Mouse (Mus musculus) small intestine, adult 2 months (tissue): ENCODE results near the gene Rere. TPM values are rescaled to one million over a fixed set of nuclear protein-coding genes. Genes with fewer than 3 reads are reported as not detected.
"Not testable (repeated sequence)": the region's sequence is repeated elsewhere in the genome, so short reads cannot be mapped to it uniquely, and the experiment has no call there.

Source experiments
- H3K27ac ChIP-seq: fragments of 200-500 bp; 2 replicates; pipeline ENCODE4 v1.5.1; 2012; ENCODE audit warnings: low read depth, low read length, control low read depth, inconsistent platforms; ENCODE audit not compliant: insufficient read depth
- H3K27me3 ChIP-seq: fragments of 200-500 bp; 2 replicates; pipeline ENCODE4 v1.6.1; 2012; ENCODE audit warnings: mild to moderate bottlenecking, moderate library complexity, low read length, inconsistent platforms; ENCODE audit not compliant: control insufficient read depth, insufficient read depth
- H3K36me3 ChIP-seq: fragments of 200-500 bp; 2 replicates; pipeline ENCODE4 v1.6.1; 2012; ENCODE audit warnings: mild to moderate bottlenecking, low read length, control low read depth, inconsistent platforms; ENCODE audit not compliant: control insufficient read depth, insufficient read depth
- H3K4me1 ChIP-seq: fragments of 200-500 bp; 2 replicates; pipeline ENCODE4 v1.6.1; 2012; ENCODE audit warnings: low read length, inconsistent platforms, mixed read lengths; ENCODE audit not compliant: control insufficient read depth, insufficient read depth, insufficient read length
- H3K4me3 ChIP-seq: fragments of 200-500 bp; 2 replicates; pipeline ENCODE4 v1.5.1; 2012; ENCODE audit warnings: low read depth, mild to moderate bottlenecking, control low read depth, inconsistent platforms, low read length, moderate library complexity
- CTCF ChIP-seq: fragments of 200-500 bp; IDR thresholded peaks from 2 replicates; pipeline ENCODE4 v1.5.1; 2012; ENCODE audit warnings: low read depth, mild to moderate bottlenecking, control low read depth, inconsistent platforms, low read length, moderate library complexity, mixed read lengths; ENCODE audit not compliant: insufficient replicate concordance, insufficient read length; ENCODE audit errors: extremely low read depth
- POLR2A ChIP-seq: fragments of 200-500 bp; IDR thresholded peaks from 2 replicates; pipeline ENCODE4 v1.6.1; 2012; ENCODE audit warnings: low read depth, mild to moderate bottlenecking, control low read depth, inconsistent platforms, low read length, moderate library complexity
- WGBS: fragments of 180-500 bp; shearing (Covaris S2); methylation state at CpG from one replicate; pipeline ENCODE4 v1.1.7; 2018; 5-methylcytosine and 5-hydroxymethylcytosine counted together
- polyA plus RNA-seq: library from polyadenylated mRNA; depleted of rRNA; stranded (reverse); fragments of >200 nt; gene quantifications from 2 replicates; pipeline ENCODE4 v1.2.3, GENCODE M21; 2012

The Rere gene
- polyA plus RNA-seq, 1 experiment, result 72.8 TPM

DNA sequence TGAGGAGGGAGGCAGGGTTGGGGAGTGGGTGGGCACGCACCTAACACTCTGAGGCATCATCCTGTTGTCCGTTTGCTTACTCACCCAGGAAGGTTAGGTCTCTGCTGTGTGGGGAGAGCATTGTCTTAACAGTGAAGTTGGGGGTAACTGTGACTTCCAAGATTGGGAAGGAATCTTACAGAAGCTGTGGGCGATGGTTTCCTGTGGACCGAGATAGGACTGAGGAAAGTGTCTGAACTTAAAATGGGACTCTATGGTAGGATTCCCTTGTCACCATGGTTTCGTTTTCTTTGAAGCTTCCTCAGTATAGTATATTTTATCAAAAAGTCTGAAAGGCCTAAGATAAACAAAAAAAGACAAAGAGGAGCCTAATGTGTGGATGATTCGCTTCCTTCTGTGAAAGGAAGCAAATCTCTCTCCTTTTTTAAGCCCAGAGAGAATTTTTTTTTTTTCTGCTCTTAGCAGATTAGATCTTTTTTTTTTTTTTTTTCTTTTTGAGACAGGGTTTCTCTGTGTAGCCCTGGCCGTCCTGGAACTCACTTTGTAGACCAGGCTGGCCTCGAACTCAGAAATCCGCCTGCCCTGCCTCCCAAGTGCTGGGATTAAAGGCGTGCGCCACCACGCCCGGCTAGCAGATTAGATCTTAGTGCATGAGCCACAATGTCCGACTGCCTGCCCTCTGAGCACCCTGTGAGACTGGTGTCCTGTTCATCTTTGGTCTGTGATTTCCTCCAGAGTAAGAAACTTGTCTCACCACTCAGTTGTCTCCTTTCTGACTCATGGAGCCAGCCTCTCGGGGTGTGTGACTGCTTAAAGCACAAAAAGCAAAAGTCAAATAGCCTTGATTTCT, 271.5 kb downstream of the Rere start:
- no peaks in the 10 kb centered on the region for H3K27me3 ChIP-seq
- no peak overlapping the region for H3K4me3 ChIP-seq
- H3K27ac ChIP-seq, result no peak overlapping the region
- TF ChIP-seq CTCF (no peak), POLR2A (no peak)
- WGBS, result 82% methylated on average over 15 of the region's 15 CpGs
- H3K4me1 ChIP-seq, result peaks cover 14% of the 10 kb centered on the region; the same call in 1 of the 2 replicates
- H3K36me3 ChIP-seq, result peaks cover 4% of the 10 kb centered on the region; the same call in 1 of the 2 replicates

DNA sequence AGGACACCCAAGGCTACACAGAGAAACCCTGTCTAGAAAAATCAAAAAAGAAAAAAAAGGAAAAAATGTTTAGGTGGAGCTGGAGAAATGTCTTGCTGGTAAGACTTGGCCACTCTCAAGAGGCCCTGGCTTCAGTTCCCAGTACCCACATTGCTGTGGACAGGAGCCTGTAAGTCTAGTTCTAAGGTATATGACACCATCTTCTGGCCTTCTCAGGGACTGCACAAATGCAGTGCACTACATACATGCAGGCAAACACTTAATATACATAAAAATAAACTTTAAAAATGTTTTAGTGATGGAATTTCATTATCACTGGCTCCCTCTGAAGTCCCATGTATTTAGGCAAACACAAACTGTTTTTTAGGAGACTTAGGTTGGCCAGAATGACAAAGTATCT, 274.3 kb downstream of the Rere start:
- TF ChIP-seq CTCF (no peak), POLR2A (no peak)
- no peaks in the 10 kb centered on the region for H3K27me3 ChIP-seq
- no peak overlapping the region for H3K4me3 ChIP-seq
- no peaks in the 10 kb centered on the region for H3K36me3 ChIP-seq
- H3K4me1 ChIP-seq, result peaks cover 14% of the 10 kb centered on the region; the same call in 1 of the 2 replicates
- H3K27ac ChIP-seq, result peak overlapping the region; percentile 54; the same call in 1 of the 2 replicates

DNA sequence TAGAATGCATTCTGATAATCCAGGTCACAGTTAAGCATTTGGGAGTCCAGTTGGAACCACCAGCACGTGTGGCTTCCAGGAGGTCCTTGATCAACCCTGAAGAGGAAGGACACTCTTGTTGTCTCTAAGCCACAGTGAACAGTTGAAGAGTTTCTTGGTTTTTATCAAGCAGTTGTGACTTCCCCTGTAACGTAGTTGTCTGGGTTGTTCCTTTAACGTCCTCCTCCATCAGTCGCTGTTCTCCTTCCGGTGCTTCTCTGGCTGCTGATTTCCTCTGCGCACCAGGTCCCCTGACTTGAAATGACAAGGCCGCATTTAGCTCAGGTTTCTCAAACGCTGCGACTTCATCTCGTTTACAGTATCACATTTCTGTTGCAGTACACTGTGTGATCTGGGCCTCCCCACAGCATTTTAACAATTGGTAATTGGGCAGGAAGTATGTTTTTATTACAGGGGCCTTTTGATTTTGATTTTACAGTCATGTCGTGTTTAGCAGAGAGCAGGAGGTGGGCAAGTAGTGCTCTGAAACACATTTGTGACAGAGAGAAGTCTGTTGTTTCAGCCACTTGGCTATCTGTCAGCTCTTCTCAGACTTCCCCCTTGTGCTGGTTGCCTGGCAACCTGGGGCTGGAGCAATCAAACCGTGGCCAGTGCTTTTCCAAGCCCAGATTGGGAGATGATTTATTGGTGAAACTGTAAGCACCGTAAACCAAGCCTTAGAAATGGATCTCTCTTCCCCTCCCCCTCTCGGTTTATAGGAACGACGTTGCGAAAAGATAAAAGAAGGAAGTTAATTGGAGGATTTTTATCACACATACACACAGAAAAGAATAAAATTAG, 275.2 kb downstream of the Rere start:
- Histone ChIP-seq H3K4me3 (no peak overlapping the region), H3K4me1 (peaks cover 14% of the 10 kb centered on the region; the same call in 1 of the 2 replicates), H3K27ac (peak overlapping the region; percentile 54), H3K36me3 (no peaks in the 10 kb centered on the region), H3K27me3 (no peaks in the 10 kb centered on the region)
- TF ChIP-seq POLR2A (no peak), CTCF (no peak)
- WGBS, result 6% methylated on average over 17 of the region's 17 CpGs

DNA sequence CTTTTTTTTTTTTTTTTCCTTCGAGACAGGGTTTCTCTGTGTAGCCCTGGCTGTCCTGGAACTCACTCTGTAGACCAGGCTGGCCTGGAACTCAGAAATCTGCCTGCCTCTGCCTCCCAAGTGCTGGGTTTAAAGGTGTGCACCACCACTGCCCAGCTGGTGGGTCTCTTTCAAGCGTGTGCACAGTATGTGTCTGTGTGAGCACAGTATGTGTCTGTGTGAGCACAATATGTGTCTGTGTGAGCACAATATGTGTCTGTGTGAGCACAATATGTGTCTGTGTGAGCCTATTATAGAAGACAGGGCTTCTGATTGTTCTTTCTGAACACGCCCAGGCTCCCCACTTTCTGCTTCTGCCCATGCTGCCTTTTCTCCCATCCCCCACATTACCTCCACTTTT, 275.8 kb downstream of the Rere start:
- Histone ChIP-seq H3K4me1 (peaks cover 14% of the 10 kb centered on the region; the same call in 1 of the 2 replicates), H3K27ac (0 out of 2 replicates have a peak overlapping the region, but pooled peaks have one; percentile 21)
- 28% methylated on average over 3 of the region's 3 CpGs for WGBS
- not testable (repeated sequence) for H3K36me3 ChIP-seq, H3K27me3 ChIP-seq, H3K4me3 ChIP-seq

DNA sequence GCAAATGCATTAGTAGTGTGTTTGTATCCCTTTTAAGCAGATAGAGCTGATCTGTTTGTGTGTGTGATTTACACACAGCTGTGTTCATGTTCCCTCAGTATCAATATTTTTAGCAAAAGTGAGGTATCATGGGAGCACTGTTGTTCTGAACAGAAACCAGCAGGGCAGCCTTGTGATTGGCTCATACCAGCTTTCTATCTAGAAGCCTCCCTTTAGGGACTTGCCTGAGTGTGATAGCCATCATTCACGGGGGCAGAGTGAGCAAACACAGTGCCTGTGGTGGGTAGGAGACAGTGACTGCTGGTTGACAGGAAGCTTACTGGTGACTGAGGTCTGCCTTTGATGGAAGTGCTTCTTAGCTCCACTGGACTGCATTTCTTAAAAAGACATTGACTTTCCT, 276.5 kb downstream of the Rere start:
- no peak for TF ChIP-seq CTCF
- TF ChIP-seq POLR2A, result no peak
- Histone ChIP-seq H3K27me3 (no peaks in the 10 kb centered on the region), H3K4me3 (no peak overlapping the region), H3K27ac (0 out of 2 replicates have a peak overlapping the region, but pooled peaks have one; percentile 21), H3K36me3 (no peaks in the 10 kb centered on the region), H3K4me1 (peaks cover 14% of the 10 kb centered on the region; the same call in 1 of the 2 replicates)
- WGBS, result 23% methylated on average over 1 of the region's 1 CpGs

DNA sequence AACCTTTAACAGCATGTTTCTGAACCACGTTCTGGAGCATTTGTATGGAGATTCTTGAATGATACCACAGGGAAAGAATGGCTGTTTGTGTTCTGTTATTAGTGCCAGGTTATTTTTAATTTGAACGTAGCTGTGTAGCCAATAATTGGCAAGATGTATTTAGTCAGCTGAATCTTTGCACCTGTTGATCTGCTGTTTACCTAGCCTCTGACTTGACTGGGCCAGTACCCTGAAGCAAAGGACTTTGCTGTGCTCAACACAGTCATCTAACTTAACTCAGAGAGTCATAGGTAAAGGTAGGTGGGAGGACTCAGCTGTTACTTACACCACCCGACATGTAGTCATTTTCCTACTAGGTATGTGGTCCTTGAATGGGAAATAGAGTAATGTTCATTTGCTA, 278.1 kb downstream of the Rere start:
- TF ChIP-seq CTCF, result no peak
- no peak for TF ChIP-seq POLR2A
- Histone ChIP-seq H3K4me1 (peaks cover 13% of the 10 kb centered on the region), H3K36me3 (no peaks in the 10 kb centered on the region), H3K4me3 (no peak overlapping the region), H3K27ac (no peak overlapping the region), H3K27me3 (no peaks in the 10 kb centered on the region)
- 48% methylated on average over 3 of the region's 3 CpGs for WGBS

DNA sequence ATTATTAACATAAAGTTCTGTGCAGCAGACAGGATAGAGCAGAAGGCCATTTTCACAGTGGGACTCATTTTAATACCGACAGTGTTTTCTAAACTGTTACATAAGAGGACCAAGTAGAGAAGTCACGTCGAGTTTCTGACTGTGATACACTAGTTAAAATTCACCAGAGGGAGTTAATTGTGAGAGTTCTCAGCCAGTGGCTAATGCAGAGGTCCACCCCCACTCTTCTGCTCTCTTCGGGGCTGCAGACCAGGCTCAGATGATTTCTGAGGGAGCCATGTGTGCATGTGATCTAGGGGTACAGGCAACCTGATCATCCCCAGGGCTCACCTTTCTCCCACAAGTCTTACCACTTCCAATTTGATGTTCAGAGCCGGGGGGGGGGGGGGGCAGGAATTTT, 281.8 kb downstream of the Rere start:
- Histone ChIP-seq H3K4me3 (no peak overlapping the region), H3K27ac (no peak overlapping the region), H3K36me3 (peaks cover 4% of the 10 kb centered on the region; the same call in 1 of the 2 replicates), H3K4me1 (peaks cover 10% of the 10 kb centered on the region), H3K27me3 (no peaks in the 10 kb centered on the region)
- 65% methylated on average over 5 of the region's 5 CpGs for WGBS
- no peak for TF ChIP-seq CTCF
- TF ChIP-seq POLR2A, result no peak
